Mouse (Mus musculus) layer of hippocampus, postnatal 36 days (tissue): Measurements from ENCODE around the gene Sec24d. TPM values are rescaled to one million over a fixed set of nuclear protein-coding genes. Genes with fewer than 3 reads are reported as not detected.

Experiments
- DNase-seq, 2 experiments: peaks; one replicate each; pipeline ENCODE4 v3.0.0; 2022
- total RNA-seq, 2 experiments: library from RNA; stranded (reverse); gene quantifications; 2 replicates each; pipeline ENCODE4 v1.2.3; 2021

Gene Sec24d
- total RNA-seq, result 10 to 100 TPM; 20.2 to 28.3 TPM

- DNase-seq, result peak; percentile 76 to 79
Observed at GRCm38 (mm10) chr3:123266753-123267651, at the start of gene Sec24d. TSS of gene Sec24d (plus strand) at chr3:123267455.

GRCm38 (mm10) chr3:123218646-123219045 lies 48.6 kb upstream of the Sec24d start:
- no peak for DNase-seq

DNA sequence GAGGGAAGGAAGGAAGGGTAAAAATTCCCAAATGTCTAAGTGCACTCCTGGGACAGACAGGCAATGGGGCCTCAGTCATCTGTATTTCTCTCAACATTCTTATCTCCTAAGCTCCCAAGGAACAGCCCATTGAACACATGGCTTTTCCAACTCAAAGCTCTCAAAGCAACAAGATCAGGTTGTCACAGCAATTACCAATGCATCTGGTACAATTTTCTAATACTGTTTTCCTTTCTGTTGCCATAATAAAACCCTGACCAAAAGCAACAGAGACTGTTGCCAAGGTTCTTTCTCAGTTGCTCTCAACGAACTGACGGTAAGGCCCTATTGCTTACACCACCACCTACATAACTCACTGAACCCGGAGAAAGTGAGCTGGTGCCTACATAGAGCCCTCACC lies 40.0 kb upstream of the Sec24d start:
- no peak for DNase-seq

DNA sequence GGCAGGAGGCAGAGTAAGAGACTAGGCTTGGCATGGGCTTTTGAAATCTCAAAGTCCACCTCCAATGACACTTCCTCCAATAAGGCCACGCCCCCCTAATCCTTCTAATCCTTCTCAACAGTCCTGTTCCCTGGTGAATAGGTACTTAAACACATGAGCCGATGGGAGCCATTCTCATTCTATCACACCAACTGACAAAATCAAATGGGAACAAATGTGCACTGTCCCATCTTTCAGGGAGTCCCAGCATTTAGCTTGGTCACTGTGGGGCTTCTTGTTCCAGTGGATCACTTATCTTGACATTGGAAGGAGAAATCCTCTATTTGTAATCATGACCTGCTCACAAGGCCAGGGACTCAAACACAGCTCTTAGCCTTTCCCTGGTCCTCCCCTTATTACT lies 35.6 kb upstream of the Sec24d start:
- DNase-seq, result no peak

- DNase-seq, result peak; percentile 15 to 36
Observed at GRCm38 (mm10) chr3:123234191-123234836, 32.9 kb upstream of the Sec24d start.

DNA sequence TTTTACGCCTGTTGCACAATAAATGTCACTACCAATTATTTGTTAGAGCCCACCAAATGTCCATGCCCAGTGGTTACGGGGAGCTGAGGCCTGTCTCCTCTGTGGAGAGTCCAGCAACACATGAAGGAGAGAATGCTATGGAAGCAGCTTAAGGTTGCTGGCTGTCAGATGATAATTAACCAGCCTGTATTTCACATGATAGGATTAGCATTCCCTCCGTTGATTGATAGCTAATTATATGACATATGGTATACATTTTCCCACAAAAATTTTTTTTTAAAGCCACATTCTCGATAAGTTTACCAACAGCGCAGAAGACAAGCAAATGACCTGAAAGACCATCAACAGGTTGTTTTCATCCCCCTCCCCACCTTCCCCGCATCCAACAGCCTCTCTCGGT lies 31.8 kb upstream of the Sec24d start:
- no peak for DNase-seq

DNA sequence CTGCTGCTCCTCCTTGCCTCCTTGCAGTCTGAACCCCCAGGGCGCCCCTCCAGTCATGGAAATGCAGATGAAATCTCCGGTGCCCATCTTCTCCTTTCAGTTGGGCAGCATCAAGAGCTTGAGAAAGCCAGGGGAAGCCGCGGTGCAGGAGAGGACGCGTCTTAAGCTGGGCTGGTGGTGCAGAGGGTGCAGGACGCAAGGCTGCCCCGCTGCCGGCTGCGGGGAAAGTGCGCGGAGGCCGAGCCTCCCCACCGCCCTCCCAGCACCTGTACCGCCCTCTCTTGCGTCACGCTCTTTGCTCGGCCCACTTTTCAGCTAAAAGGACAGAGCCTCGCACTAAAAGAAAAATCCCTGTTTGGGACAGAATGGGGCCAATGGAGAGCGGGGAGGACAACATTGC lies 31.3 kb upstream of the Sec24d start, which contains the start of gene Synpo2:
Gene Synpo2, minus strand, starts transcription at position 229 of the 400 bp plus-strand sequence.
- peak; percentile 35 to 54 for DNase-seq

GRCm38 (mm10) chr3:123237039-123237438 lies 30.2 kb upstream of the Sec24d start:
- no peak for DNase-seq

DNA sequence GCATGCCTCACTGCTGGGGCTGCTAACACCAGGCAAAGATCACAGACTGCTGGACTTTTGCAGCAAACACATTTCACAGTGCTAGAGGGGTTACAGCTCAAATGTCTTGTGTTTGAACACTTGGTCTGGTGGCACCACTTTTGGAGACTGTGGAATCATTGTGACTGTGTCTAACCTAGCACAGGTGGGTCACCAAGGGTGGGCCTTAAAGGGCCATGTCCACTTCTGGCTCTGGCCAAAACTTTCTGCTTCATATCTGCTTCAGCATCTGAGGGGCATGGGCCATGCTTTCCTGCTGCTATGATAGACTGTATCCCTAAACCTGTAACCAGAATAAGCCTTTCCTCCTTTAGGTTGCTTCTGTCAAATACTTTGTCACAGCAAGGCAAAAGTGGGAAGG lies 29.8 kb upstream of the Sec24d start:
- no peak for DNase-seq

GRCm38 (mm10) chr3:123244376-123244775 lies 22.9 kb upstream of the Sec24d start:
- no peak for DNase-seq

DNA sequence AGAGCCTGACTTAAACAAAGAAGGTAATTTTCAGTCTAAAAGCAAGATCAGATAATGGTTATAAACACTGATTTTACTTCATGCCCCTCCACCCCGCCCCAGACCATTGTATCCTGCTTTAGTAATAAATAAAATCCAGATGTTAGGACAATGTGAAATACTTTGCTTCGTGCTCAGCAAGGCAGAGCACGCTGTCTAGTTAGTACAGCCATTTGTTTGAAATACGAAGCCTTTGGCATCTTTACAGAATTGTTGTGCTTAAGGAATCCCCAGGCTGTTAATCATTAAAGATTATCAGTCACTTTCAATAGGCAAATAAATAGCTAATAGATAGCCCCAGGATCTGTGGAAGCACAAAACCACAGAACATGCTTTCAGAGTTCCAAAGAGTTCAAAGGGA lies 21.6 kb upstream of the Sec24d start:
- no peak for DNase-seq

DNA sequence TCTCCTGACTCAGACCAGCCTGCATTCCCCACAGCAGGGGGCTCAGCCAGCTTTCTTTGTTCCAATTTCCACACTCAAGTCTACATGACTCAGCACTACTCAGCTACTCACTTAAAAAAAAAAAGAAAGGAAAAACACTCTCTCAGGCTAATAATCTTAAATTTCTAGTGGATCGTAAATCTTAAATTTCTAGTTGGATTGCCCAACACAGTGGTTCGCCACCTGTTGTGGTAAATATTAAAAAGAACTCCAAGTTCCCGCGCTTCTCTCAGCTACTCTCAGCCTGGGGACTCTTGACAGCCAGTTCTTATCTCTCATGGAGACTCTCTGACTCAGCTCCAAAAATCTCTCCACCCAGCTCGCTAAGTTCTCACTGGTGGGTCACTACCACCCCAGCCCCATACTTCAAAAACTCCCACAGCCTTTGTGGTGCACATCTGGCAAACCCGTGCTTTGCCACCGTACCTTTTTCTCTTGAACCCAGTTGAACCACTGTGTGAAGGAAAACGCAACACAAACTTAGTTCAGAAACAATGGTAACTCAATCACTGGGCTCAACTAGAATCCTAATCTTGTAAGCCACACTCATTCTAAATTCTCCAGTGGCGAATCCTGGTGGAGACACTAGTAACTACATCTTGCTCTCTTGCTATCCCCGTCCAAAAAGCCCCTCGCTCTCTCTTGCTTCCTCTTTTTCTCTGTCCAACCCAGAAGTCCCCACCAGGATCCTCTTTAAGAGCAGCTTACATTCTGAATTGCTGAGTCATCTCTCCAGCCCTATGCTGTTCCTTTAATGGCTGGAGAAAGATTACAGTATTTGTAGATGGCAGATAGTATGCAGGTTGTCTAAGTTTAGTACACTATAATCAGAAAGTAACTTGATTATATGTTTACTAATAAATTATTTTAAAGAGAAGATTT lies 10.8 kb upstream of the Sec24d start:
- DNase-seq, result no peak

GRCm38 (mm10) chr3:123258709-123259108 lies 8.5 kb upstream of the Sec24d start:
- DNase-seq, result no peak

DNA sequence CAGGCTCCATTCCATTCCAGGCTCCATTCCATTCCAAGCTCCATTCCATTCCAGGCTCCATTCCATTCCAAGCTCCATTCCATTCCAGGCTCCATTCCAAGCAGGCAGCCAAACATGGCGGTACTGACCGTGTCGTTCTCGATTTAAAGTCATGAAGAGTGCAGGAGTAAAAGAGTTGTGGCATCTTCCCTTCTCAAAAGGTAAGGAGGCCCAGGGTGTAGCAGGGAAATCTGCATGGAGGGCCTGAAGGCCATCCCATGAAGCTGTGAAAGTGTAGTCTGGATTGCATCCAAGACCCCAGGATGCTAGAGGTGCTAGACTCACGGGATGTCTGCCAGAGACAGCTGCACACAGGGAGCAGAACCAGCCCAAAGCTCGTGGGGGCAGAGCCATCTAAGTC lies 2.5 kb upstream of the Sec24d start:
- DNase-seq, result peak; percentile 11 to 18

- peak; percentile 55 to 56 for DNase-seq
Observed at GRCm38 (mm10) chr3:123267741-123268201, 516 bp downstream of the Sec24d start.

DNA sequence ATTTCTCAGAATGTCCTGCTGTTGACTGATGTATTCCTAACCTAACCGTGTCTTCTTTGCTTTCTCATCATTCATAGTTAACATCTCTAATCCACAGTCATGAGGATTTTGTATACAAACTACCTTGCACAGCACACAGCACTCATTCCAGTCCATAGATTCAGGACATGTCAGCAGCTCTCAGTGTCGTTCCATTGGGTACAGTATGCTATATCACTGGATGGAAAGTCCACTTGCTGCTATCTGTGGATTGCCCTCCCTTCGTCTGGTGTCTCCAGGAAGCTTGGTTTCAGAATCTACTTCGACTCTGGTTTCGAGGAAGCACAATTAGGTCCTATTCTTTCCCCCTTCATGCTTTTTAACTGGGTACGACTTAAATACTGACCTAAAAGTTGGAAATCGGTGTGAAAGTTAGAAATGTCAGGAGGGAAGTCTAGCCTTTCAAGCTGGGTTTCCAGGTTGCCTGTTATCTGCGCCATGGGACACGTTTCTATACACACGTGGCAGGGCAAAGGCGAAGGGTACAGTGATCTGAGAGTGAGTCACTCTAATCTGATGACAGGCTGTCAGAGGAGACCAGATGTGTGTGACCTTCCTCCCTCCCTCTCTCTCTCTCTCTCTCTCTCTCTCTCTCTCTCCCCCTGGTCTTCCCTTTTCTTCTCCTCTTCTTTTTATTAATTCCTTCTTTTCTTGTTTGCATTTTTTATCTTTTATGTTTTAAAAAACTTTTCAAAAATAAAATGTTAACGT lies 15.8 kb downstream of the Sec24d start:
- DNase-seq, result no peak

GRCm38 (mm10) chr3:123284284-123284683 lies 17.0 kb downstream of the Sec24d start:
- DNase-seq, result no peak

- DNase-seq, result no peak
Observed at GRCm38 (mm10) chr3:123285649-123286048, 18.4 kb downstream of the Sec24d start.

DNA sequence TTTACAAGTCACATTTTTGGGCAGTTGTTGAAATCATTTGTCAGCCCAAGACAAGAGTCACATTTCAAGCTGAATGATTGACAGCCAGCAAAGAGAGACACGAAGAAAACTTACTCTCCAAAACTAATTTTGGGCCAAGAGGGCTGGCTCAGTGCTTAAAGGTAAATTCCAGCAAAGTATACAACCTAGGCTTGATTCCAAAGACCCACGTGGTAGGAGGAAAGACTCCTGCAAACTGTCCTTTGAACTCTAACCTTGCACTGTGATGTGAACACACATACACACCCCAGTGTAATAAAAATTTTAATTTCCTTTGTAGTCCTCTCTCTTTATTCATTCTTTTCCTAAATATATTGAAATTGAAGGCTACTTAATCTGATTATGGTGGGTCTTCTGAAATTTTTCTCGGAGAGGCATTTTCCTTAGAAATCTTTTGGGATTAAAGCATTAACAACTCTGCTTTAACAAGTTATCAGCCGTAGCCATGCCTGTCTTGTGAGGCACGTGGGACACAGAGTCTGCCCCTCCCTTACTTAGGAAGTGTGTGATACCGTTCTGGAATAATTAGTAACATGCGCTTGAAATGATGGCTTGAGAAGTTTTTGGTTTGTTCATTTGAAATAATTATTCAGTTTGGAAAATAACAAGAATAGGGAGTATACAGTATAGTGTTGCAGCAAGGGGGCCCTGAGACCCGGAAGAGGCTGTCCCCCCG lies 21.8 kb downstream of the Sec24d start:
- no peak for DNase-seq

GRCm38 (mm10) chr3:123291670-123292069 lies 24.4 kb downstream of the Sec24d start:
- no peak for DNase-seq

- no peak for DNase-seq
Observed at GRCm38 (mm10) chr3:123296654-123297053, 29.4 kb downstream of the Sec24d start.
